Mouse (Mus musculus) midbrain, embryonic 16.5 days (tissue): ENCODE data around the gene Osbpl2. TPM values are rescaled to one million over a fixed set of nuclear protein-coding genes. Genes with fewer than 3 reads are reported as not detected.

ENCODE experiments used
- ATAC-seq: fragments of 200-750 bp; cut with Nextera tagmentation; 2 replicates; pipeline ENCODE4 v1.8.0; 2017; ENCODE audit warnings: moderate TSS enrichment
- H3K27ac ChIP-seq: fragments of 300-500 bp; sonication (generic); 2 replicates; pipeline ENCODE4 v1.5.1; 2014; ENCODE audit warnings: mild to moderate bottlenecking, low read length, mixed read lengths
- H3K27me3 ChIP-seq: fragments of 300-500 bp; sonication (generic); 2 replicates; pipeline ENCODE4 v1.6.1; 2014; ENCODE audit warnings: low read depth, low read length, mixed read lengths; ENCODE audit not compliant: control insufficient read depth, insufficient read depth
- H3K36me3 ChIP-seq: fragments of 300-500 bp; sonication (generic); 2 replicates; pipeline ENCODE4 v1.6.1; 2014; ENCODE audit warnings: mild to moderate bottlenecking, low read length, moderate library complexity, mixed read lengths; ENCODE audit not compliant: control insufficient read depth, insufficient read depth
- H3K4me1 ChIP-seq: fragments of 300-500 bp; sonication (generic); 2 replicates; pipeline ENCODE4 v1.6.1; 2014; ENCODE audit warnings: mild to moderate bottlenecking, low read length, mixed read lengths; ENCODE audit not compliant: control insufficient read depth, insufficient read depth
- H3K4me2 ChIP-seq: fragments of 300-500 bp; sonication (generic); 2 replicates; pipeline ENCODE4 v1.6.1; 2014; ENCODE audit warnings: mild to moderate bottlenecking, low read length, mixed read lengths
- H3K4me3 ChIP-seq: fragments of 300-500 bp; sonication (generic); 2 replicates; pipeline ENCODE4 v1.5.1; 2014; ENCODE audit warnings: low read depth, mild to moderate bottlenecking, low read length, moderate library complexity, mixed read lengths
- H3K9ac ChIP-seq: fragments of 300-500 bp; sonication (generic); 2 replicates; pipeline ENCODE4 v1.6.1; 2014; ENCODE audit warnings: low read depth, low read length, mixed read lengths
- H3K9me3 ChIP-seq: fragments of 300-500 bp; sonication (generic); replicated peaks from 2 replicates; pipeline ENCODE4 v1.6.1; 2014; ENCODE audit warnings: mild to moderate bottlenecking, low read length, mixed read lengths; ENCODE audit not compliant: control insufficient read depth, poor library complexity, severe bottlenecking
- WGBS: fragments of 180-500 bp; shearing (Covaris S2); extraction: QIAGEN DNeasy Blood & Tissue Kit; methylation state at CpG from one replicate; pipeline ENCODE4 v1.1.7; 2014; 5-methylcytosine and 5-hydroxymethylcytosine counted together
- polyA plus RNA-seq: library from polyadenylated mRNA; unstranded; fragments of >200 nt; fragmentation: Nextera tagmentation; extraction: Ambion mirVana; gene quantifications from 2 replicates; pipeline ENCODE4 v1.2.1, GENCODE M21; 2015

Osbpl2 gene
- polyA plus RNA-seq, 1 experiment from 2014 or later = 76.1 TPM

- Histone ChIP-seq H3K4me3 (peak overlapping the region; percentile 61), H3K27me3 (peaks cover 20% of the 10 kb centered on the region), H3K9me3 (no peaks in the 10 kb centered on the region), H3K36me3 (no peaks in the 10 kb centered on the region), H3K4me2 (peak overlapping the region; percentile 94), H3K9ac (peak overlapping the region; percentile 67), H3K27ac (no peak overlapping the region), H3K4me1 (peaks cover 18% of the 10 kb centered on the region)
- under 1% methylated on average over 48 of the region's 57 CpGs for WGBS
- ATAC-seq = peak; percentile 5; the same call in 1 of the 2 replicates
Measured at GRCm38 (mm10) chr2:180103151-180103977, 15.7 kb upstream of the Osbpl2 start.

DNA sequence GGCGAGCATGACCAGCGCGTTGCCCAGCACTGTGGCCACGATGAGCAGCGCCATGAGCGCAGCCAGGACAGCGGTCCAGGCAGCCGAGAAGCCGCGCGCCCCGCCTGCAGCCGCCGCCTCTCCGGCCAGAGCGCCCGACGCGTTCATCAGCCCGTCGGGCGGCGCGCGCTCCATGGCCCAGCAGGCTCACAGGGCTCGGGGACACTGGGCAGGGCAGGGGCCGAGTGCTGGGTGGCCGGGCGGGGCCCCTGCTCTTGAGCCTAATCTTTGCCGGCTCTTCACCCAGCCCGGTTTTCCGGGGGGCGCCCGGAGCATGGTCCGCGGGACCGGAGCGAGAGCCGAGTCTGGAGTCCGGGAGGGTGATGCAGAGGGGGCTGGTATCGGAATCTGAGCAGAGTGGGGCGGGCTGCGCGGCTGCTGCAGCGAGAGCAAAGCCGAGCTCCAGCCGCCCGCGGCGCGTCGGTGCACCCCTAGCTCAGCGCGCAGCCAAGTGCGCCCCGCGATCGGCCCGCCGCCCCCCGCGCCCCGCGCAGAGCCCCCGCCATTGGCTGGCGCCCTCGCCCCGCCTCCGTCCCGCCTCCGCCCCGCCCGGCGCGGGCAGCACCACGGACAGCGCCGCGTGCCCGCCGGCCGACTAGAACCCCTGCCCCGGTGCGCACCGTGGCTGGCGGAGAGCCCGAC lies 15.0 kb upstream of the Osbpl2 start, which contains the start of gene Hrh3:
Hrh3 (minus strand) TSS at position 511 of the 681 bp plus-strand sequence.
- Histone ChIP-seq H3K9me3 (no peaks in the 10 kb centered on the region), H3K4me2 (peak within 1 kb of the TSS; percentile 94), H3K4me3 (peak within 1 kb of the TSS; percentile 61), H3K9ac (peak within 1 kb of the TSS; percentile 67), H3K27ac (no peak within 1 kb of the TSS), H3K27me3 (peaks cover 20% of the 10 kb centered on the region), H3K36me3 (no peaks in the 10 kb centered on the region), H3K4me1 (peaks cover 18% of the 10 kb centered on the region)
- ATAC-seq = peak; percentile 64
- WGBS = 0% methylated on average over 65 of the region's 87 CpGs

DNA sequence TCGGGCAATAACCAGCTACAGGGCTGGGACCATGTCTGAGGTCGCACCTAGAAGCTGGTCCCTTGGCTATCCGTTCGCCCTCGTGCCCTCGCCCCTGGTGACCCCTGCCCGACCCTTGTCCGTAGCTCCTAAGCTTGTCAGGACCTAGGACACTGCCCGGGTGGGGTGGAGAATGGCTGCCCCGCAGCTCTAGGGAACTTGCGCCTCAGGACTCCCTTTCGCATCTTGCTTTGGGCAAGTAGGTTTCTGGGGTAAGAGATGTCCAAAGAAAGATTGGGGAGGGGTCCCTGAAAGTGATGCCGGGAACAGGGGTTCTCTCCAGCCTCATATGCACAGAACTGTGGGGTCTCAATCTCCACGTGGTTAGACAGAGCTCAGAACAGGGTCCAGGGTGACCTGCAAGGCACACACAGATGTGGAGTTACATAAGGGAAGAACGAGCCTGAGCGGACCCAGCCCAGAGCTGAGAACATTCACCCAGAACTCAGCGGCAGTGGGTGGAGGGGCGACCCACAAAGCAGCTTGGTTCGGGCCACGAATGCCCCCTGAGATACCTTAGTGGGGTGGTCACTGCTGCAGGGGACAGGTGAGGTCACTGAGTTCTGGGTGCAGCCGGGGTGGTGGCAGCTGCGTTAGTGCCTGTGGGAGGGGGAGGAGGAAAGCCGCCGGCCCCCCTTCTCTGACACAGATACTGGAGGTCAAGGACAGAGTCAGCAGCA lies 14.3 kb upstream of the Osbpl2 start:
- H3K36me3 ChIP-seq = no peaks in the 10 kb centered on the region
- WGBS = 8% methylated on average over 24 of the region's 24 CpGs
- H3K27me3 ChIP-seq = peaks cover 20% of the 10 kb centered on the region
- no peaks in the 10 kb centered on the region for H3K9me3 ChIP-seq
- peak overlapping the region; percentile 94 for H3K4me2 ChIP-seq
- H3K4me1 ChIP-seq = peaks cover 16% of the 10 kb centered on the region
- ATAC-seq = no peak
- H3K27ac ChIP-seq = no peak overlapping the region
- H3K4me3 ChIP-seq = peak overlapping the region; percentile 61
- H3K9ac ChIP-seq = peak overlapping the region; percentile 67

DNA sequence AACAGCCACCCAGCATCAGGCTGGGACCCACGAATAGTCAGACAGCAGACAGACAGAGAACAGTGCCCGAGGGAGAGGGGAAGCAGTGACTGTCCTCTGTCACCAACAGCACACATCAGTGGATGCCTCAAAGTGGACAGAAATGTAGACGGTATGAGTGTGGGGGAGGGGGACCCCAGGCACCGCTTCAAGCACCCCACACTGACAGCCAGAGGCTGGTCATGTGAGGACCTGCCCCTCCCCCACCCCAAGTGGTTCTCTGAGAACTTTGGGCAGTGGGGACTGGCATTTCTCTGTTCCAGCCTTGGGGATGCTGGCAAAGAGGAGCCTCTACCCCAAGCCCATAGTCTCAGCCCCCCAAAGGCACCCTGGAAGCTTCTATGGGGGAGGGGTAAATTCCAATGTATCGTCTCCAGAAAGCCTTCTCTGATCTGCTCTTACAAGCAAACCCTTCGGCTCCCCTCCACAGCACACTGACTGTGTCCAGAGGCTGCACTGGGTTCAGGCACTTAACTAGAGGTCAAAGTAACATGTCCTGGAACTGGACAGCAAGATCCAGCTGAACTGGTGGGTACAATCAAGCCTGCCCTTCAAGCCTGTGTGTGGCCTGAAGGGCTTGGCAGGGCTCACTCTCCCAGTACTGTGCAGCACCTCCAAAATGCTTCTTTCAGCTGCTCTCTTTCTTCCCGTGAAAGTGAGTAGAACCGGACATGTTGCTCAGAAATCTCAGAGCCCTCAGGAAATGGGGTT lies 13.5 kb upstream of the Osbpl2 start:
- Histone ChIP-seq H3K4me2 (no peak overlapping the region), H3K4me3 (no peak overlapping the region), H3K9me3 (no peaks in the 10 kb centered on the region), H3K27me3 (peaks cover 20% of the 10 kb centered on the region), H3K27ac (no peak overlapping the region), H3K4me1 (peaks cover 16% of the 10 kb centered on the region), H3K9ac (no peak overlapping the region), H3K36me3 (no peaks in the 10 kb centered on the region)
- WGBS = 22% methylated on average over 8 of the region's 8 CpGs
- no peak for ATAC-seq

DNA sequence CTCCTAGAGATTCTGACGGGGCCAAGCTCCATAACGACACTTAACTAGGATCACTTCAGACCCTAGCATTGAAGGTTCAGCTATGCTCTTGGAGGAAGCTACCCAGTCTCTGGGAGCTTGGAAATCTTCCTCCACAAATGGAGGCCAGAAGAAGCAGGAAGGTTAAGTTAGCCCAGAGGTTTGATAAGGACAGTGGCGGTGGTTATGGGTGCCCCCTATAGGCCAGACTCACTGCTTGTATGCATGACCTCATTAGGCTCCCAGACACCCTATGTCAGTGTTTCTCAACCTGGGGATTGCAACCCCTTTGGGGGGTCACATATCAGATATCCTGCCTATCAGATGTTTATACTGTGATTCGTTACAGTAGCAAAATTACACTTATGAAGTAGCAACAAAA lies 12.0 kb upstream of the Osbpl2 start:
- Histone ChIP-seq H3K4me1 (peaks cover 16% of the 10 kb centered on the region), H3K27ac (no peak overlapping the region), H3K27me3 (peaks cover 13% of the 10 kb centered on the region), H3K9ac (no peak overlapping the region), H3K4me3 (no peak overlapping the region), H3K4me2 (no peak overlapping the region), H3K36me3 (no peaks in the 10 kb centered on the region), H3K9me3 (no peaks in the 10 kb centered on the region)
- no peak for ATAC-seq
- WGBS = 62% methylated on average over 4 of the region's 4 CpGs

- 67% methylated on average over 6 of the region's 6 CpGs for WGBS
- Histone ChIP-seq H3K4me3 (no peak overlapping the region), H3K9ac (no peak overlapping the region), H3K4me2 (no peak overlapping the region), H3K36me3 (no peaks in the 10 kb centered on the region), H3K9me3 (no peaks in the 10 kb centered on the region), H3K27me3 (peaks cover 8% of the 10 kb centered on the region; the same call in 1 of the 2 replicates), H3K4me1 (peaks cover 10% of the 10 kb centered on the region), H3K27ac (no peak overlapping the region)
- no peak for ATAC-seq
Measured at GRCm38 (mm10) chr2:180108285-180108684, 10.8 kb upstream of the Osbpl2 start.

- Histone ChIP-seq H3K27ac (no peak overlapping the region), H3K4me3 (no peak overlapping the region), H3K4me1 (peaks cover 19% of the 10 kb centered on the region), H3K9me3 (no peaks in the 10 kb centered on the region), H3K27me3 (no peaks in the 10 kb centered on the region), H3K9ac (no peak overlapping the region), H3K36me3 (no peaks in the 10 kb centered on the region), H3K4me2 (no peak overlapping the region)
- 46% methylated on average over 17 of the region's 17 CpGs for WGBS
- no peak for ATAC-seq
Measured at GRCm38 (mm10) chr2:180113909-180114890, 4.9 kb upstream of the Osbpl2 start.
